Mouse (Mus musculus) activated CD4-positive, CD25-positive, alpha-beta regulatory T cell, adult 4 months (primary cell): ENCODE results near the gene L3mbtl3. TPM values are rescaled to one million over a fixed set of nuclear protein-coding genes. Genes with fewer than 3 reads are reported as not detected.

Experiments
- ATAC-seq: one replicate; pipeline ENCODE4 v1.8.0; 2017
- polyA plus RNA-seq, 2 experiments: library from polyadenylated mRNA; unstranded; fragments of 100-300 nt; shearing (Covaris generic); gene quantifications; one replicate each; pipeline ENCODE4 v1.2.1; 2017

The L3mbtl3 gene
- polyA plus RNA-seq, result 10 to 100 TPM; 11.6 to 17.2 TPM

DNA sequence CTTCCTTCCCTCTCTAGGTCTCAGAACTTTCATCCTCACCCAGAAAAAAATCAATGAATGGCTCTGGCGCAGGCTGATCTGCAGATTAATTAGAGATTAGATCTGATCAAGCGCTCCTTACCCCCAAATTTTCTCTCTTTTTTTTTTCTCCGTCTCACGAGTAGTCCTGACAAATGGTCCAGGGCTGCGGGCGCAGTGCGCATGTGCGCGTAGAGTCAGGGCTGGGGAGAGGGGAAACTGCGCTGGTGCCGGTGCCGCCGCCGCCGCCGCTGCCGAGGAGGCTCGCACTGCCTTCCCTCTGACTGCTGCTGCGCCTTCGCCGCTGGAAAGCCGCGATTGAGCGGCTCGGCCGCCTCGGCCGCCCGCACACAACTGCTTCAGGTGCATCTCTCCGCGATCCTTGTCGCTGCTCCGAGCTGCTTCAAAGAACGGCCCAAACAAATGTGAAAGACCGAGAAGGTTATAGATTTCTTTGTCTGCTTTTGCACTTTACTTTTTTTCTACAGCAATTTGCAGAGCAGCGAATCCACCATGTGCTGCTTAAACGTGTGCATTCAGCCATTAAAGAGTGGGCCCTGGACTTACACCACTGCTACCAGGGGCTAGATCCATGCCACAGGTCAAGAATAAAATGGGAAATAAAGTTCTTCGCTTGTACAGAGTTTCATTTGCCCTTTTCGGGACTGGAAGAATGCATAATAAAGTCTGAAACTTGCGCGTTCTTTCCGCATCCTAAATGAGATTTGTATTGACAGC, at the start of gene L3mbtl3:
TSS of gene L3mbtl3 (minus strand) at position 182 of the 756 bp plus-strand sequence.
- ATAC-seq, result peak; percentile 67

DNA sequence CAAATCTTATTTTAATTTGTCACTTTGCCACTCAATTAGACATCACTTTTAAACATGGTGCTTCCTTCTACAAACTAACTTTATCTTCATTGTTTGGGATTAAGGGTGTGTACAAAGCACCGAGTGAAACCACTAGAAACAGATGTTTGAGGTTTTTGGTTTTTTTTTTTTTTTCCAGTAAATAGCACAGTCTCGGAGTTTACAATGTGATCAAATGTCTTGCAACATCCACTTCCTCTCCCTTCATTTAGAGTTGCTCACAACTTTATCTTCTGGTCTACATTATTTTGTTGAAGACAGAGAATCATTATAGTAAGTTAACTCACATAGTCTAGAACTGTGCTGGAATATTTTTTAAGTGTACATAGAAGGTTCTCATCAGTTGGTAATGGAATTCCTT, 45.4 kb upstream of the L3mbtl3 start:
- ATAC-seq, result no peak

DNA sequence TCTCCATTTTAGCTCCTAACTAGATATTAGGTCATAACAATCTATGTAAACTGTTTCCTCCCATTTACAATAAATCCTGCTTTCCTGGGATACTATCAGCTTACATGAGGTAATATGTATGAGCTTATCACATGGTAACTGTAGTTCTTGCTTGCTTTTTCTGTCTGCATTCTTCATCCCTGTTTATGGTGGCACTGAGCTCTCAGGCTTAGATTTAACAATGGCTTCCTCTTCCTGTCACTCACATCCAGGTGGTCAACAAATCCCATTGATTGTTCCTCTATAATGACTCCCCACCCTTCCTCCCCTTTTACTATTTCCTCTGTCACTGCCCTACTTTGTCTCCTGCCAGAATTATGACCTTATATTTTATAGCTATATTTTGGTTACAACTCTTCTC, 12.9 kb upstream of the L3mbtl3 start:
- ATAC-seq, result no peak

DNA sequence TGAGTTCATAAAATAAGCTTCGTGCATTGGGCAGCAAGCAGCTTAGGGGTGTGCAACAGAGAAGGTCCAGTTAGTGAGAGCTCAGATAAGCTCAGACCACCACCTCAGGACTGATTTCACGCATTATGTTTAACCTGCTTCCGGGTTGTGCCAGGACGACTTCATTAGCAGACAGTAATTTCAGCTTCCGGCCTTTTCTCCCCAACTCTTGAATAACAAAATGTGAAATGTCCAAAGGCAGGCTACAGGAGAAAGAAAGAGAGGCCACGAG, 1.5 kb upstream of the L3mbtl3 start:
- no peak for ATAC-seq

DNA sequence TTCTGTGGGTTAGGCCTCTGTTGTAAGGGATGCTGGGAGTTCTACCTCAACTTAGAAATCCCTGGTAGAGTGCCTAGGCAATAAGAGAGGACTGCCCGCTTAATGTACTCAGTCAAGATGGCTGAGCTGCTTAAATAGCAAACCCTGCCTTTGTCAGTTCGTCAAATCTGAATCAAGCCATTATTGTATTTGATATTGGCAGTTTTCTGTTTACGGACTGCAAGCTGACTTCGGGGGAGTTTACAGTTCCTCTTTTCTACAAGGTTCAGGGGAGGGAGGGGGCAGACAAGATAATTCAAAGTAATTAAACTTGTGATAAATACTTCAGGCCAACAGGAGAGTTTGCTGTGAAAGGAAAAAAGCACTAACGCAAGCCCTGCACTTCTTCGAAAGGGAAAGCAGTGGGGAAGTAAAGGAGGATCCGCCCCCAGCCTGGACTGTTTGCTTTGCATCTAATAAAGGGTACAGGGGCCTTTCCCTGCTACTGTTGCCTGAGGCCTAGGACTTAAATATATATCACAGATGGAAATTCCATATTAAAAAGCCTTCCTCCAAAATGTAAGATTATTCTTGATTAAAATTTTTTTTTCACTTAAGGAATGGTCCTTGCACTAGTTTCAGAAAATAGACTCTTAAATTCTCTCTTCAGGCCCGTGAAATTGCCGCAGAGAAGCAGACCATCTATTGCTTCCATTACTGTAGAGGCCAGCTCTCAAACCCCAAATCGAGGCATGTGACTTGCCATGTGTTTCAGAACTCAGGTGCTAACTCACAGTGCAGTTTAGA, 968 bp upstream of the L3mbtl3 start:
- ATAC-seq, result no peak

DNA sequence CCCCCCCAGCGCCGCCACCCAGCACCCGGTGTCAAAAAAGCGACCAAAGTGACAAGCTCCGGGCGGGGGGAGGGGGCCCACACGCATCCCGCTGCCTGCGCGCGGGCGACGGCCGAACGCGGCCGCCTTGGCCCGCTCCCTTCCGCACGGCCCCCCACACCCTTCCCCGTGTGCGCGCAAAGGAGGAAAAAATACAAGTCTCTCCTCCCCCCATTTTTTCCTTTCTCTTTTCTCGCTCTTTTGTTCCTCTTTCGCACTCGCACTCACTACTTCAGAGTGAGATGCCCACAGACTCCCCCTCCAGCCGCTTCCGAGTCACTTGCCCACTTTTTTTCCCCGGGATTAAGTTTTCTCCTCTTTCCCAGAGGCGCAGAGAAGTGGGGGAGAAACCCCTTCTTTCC, 420 bp downstream of the L3mbtl3 start:
- peak; percentile 8 for ATAC-seq

DNA sequence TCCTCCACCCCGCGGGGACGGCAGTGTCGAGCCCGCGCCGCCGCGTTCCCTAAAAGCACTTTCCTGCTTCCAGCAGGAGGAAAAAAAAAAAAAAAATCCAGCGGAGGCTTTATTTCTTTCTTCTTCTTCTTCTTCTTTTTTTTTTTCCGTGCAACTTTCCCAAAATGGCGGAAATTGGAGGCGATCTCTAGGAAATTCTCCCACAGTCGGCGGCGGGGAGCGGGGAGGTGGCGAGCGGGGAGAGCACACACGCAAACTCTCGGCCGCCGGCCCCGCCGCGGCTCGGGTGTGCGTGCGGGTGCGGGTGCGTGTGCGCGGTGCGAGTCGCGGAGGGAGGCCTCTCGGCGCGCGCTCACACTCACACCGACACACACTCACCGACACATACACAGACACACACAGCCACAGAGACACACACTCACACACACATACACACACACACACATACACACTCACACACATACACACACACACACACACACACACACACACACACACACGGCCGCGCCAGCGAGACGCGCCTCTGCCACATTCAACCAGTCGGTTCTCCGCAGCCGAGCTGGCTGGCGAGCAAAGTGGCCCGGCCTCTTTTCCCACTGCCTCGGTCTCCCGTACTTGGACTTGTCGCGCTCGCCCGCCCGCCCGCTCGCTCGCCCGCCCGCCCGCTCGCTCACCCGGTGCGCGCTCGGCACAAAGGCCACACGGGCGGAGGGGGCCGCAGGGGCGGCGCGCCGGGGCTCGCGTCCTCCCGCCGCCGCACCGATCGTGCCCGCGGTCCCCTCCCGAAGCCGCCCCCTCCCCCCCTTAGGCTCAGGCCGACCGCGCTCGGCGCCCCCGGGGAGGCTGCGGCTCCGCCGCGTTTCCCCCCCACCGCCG, 1.1 kb downstream of the L3mbtl3 start:
- ATAC-seq, result peak; percentile 3

DNA sequence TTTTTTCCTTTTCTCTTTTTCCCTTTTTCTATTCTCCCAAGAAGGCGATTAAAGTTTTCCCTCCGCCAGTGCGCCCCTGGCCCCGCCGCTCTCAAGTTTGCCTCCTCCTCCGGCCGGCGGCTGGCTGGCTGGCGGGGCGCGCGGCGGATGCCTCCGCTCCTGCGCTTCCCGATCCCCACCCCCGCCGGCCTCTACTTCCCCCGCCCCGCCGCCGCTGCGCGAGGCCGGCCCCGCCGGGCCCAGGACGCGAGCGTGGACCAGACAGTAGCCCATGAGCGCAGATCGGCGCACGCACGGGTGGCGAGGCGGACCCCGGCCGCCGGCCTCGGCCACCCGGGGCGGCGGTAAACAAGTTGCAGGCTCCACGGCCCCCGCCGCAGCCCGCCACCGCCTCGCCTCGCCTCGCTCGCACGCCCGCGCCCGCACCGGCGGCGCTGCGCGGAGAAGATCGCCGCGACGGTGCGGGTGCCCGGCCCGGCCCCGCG, 1.8 kb downstream of the L3mbtl3 start:
- ATAC-seq, result peak; percentile 13

DNA sequence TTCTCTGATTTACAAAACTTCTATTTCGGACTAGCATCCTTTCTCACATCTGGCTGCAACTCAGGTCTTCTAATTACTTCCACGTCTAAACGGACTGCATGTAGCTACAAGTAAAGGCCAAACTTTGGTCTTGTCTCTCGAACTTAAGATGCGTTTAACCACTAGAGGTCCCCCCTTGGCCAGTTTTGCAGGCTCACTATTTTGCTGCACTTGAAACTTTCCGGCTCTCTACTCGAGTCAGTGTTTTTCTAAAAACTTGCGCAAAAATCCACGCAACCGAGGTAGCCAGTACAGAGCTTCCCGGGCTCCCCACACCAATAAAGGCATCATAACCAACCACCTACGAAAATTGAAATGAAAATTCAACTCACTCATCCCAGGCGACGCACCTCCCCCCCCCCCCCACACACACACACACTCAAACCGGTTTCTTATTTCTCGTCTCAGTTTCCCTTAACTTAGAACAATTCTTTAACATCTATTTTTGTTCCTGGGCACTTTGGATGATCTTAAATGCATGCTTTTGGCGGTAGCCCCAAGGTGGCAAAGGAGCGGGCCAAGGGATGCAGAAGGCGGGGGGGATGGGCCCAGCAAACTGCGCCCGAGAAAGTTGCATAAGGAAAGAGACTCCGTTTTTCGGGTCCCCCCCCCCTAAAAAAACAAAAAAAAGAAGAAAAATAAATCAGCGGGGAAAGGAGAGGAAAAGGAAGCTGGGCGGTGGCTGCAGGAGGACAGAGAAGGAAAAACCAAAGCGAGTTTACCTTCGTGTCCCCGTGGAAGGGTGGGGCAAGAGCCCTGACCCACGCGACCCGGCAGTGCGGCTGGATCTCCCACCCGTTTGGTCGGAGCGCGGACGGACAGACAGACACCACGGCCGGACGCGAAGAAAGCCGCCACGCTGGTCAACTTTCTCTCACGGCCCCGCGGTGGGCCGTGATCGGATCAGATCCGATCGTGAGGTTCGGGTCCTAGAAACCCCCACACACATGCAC, 2.5 kb downstream of the L3mbtl3 start:
- peak; percentile 57 for ATAC-seq

DNA sequence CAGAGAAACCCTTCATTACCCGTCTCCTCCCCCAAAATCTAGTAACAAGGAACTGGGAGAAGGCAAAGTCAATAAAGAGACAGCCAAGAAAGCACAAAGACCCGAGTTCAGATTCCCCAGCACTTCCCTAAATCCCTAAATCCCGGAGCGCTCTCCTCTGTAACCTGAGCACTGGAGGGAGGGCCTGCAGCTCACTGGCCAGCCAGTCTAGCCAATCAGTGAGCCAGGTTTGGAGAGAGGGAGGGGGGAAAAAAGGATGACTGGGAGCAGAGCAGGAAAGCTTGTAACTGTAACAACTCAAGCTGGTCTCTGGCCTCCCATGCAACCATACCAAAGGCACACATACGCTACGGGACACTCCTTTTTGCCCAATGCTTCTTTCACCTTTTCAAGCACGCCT, 4.4 kb downstream of the L3mbtl3 start:
- no peak for ATAC-seq

DNA sequence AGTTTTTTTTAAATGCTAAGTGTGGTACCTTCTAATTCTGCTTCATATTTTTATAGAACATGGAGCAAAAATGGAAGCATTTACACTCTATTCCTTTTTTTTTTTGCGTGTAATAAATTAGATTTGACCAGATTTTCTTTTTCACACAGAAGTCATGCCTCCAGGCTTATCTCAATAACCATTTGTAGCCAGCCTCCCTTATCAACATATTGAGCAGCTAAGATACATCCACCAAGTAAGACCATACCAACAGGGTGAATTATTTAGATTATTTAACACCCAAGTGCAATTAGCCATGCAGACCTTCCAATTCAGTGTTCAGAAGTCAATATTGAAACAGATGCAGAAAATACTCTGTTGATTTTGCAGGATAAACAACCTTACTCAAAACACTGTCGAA, 10.8 kb downstream of the L3mbtl3 start:
- ATAC-seq, result no peak

DNA sequence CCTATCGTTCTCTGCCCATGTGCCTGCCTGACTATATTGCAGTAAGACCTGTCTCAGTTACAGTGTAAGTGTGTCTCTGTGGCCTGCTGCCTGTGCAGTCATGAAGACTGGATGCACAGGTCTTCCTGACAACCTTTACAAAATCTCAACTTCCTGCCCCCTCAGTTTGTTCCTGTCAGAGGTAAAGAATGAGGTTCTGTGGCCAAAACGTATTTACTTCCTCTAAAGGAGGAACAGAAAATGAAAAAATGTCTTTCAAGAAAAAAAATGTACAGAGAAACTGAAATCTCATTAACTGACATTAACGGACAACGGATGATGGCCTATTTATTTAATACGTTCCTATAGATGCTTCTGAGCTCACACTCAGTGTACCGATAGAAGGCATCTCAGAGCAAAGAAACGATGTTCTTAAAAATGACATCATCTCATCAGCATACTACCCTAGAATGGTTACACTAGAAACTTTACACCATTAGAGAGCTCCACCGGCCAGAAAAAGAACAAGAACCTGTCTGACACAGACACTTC, 11.4 kb downstream of the L3mbtl3 start:
- peak; percentile 94 for ATAC-seq

DNA sequence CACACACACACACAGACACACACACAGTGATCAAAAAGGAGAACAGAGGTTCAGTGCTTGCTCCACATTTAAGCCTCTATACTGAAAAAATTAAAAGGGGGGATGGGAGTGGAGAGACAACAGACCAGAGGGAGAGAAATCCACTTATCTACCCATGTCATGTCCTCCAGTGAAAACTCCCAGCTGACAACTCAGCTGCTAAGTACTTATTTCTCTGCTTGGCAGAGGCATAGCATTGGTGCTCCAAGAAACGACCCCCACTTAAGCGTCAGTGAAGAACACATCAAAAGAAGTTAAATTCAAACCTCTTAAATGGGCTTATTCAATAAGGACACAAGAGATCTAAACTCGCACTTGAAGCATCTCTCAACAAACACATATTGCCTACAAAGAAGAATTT, 12.2 kb downstream of the L3mbtl3 start:
- no peak for ATAC-seq

DNA sequence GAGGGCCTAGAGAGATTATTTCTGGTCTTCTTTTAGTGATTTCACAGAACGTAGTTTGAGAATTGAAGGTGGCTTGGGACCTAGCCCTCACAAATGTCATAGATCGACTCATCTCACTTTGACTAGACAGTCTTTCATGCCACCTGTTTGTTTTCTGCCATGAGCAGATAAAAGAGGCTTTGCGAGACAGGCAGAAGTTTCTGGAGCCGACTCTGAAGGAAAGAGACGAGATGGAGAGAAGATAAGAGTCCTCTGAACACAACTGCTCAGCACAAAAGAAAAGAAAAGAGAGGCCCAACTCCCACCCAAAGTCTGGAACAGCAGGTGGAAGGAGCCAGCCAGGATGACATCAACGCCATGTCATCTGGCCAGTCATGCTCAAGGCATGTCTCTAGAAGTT, 17.0 kb downstream of the L3mbtl3 start:
- peak; percentile 46 for ATAC-seq

DNA sequence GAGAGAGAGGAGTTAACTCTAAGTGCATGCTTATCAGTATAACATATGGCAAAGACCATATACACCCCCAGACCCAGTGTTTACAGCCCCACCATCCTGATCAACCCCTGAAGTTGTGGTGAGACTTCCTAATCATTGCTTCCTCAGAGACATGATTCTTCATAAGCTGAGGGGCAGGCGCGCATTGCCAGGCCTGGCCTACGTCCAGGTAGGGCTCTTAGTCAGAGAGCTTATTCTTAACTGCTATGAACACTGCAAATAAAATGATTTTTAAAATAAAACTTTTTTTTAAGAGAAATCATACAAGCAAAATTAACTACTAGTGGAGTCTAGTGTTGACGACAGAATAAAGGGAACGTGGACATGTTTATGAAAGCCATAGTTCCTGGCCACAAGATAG, 17.5 kb downstream of the L3mbtl3 start:
- ATAC-seq, result no peak

DNA sequence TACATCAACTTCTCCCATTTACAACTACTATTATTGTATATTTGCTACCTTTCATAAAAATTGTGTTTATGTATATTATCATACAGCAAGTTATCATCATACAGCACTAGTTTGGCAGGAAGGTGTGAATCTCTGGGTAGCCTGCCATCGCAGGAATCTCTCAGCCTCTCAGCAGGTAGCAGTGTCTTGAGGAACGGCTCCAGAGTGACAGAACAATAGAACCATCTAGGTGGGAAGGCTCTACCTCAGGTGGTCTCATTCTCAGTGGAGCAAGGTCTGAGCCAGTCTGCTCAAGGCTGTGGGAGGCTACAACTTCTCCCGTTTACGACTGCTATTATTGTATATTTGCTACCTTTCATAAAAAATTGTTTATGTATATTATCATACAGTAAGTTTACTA, 22.0 kb downstream of the L3mbtl3 start:
- no peak for ATAC-seq

DNA sequence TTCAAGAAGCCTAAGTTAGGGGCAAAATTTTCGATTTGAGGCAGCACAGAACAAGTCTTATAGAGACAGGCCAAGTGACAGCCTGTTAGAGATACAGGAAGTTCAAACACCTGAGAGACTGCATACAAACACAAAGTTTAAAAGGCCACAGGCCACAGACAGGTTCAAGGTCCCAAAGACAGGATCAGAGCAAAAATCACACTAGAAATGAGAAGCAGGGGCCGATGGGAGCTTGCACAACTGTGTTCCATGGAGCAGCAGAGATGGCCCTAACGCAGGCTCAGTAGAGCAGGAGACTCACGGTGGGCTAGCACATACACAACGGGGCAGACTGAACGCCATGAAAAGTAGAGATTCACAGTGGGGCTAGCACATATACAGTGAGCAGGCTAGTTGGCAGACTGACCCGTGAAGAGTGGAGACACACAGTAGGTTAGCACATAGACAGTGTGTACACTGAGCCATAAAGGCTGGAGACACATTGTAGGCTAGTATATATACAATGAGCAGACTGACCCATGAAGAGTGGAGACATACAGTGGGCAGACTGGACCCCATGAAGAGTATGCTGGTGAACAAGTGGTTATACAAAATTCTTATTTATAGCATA, 24.5 kb downstream of the L3mbtl3 start:
- no peak for ATAC-seq

DNA sequence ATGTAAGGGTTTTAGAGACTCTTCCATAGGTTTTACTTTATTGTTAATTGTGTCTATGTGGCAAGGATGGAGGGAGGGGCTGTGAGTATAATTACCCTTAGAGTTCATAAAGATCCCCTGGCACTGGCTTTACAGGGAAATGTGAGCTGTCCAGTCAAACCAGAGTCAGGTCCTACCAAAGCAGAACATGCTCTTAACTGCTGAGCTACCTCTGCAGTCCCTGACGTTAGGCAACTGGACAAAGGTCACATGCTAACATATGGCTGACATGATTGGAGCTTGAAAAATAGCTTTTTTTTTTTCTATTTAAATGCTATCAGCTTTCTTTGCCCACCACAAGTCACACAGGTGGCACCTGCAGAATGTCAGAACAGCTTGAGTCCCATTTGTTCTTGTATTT, 25.6 kb downstream of the L3mbtl3 start:
- ATAC-seq, result no peak

DNA sequence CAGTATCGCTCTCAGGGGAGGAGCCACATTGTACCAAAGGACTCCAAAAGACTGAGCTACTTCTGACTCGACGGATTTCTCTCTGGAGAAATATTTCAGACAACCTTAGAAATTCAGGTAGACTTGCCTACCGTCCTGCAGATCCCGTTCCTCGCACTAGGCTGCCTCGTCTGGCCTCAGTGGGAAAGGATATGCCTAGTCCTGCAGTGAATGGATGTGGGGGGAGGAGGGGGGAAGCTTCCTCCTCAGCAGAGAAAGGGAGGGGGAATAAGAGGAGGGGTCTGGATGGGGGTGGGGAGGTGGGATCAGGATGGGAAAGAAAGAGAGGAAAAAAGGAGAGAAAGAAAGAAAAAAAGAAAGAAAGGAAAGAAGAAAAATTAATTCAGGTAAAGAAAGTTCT, 28.2 kb downstream of the L3mbtl3 start:
- ATAC-seq, result no peak

DNA sequence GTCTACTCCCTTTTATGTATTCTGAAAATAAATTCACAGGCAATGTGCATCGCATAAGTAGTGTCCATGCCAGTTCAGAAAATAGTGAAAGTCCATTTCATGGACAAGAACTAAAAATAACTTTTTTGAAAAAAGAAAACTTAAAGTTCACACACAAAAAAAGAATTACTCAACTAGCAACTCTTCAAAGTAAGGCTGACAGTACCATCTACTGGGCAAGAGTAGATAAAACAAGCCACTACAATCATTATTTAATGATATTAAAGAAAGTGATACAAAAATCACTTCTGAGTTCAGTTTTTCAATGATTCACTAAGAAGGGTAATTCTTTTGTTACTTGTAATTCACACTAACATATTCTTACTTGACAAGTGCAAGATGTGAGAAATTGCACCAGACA, 29.9 kb downstream of the L3mbtl3 start:
- peak; percentile 80 for ATAC-seq

DNA sequence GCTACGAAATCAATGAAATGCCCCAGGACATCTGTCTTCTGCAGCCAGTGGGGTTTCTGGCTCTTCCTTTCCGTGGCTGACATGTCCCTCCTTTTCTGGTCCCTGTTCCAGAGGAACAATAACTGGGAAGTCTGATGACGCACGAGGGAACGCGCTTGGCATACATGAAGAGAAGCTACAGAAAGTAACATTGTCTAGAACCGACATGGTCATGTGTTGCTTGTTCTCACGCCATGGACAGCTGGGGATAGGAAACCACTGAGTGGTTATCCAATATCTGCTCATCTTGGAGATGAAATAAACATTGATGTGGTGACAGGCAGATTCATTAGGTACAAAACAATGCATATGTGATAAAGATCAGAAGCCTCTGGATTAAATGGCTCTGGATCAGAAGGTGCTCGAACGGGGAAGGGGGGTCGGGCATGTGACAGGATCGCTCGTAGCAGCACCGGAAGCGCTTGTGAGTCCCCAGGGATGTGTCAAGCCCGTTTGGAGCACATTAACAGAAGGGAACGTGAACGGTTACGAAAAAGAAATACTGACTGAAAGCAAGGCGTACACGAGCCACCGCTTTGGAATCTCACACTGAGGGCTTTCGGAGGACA, 37.8 kb downstream of the L3mbtl3 start:
- ATAC-seq, result no peak
